Mouse (Mus musculus) testis, adult 2 months (tissue): ENCODE data around the gene Krt73.

Experiments used
- CTCF ChIP-seq: fragments of 200-500 bp; IDR thresholded peaks from 2 replicates; pipeline ENCODE4 v1.5.1; 2012; ENCODE audit warnings: low read depth, mild to moderate bottlenecking, inconsistent platforms, low read length, moderate library complexity; ENCODE audit not compliant: control insufficient read depth, insufficient read depth, insufficient replicate concordance
- POLR2A ChIP-seq: fragments of 200-500 bp; IDR thresholded peaks from 2 replicates; pipeline ENCODE4 v1.6.1; 2012; ENCODE audit warnings: low read depth, mild to moderate bottlenecking, inconsistent platforms, low read length, moderate library complexity; ENCODE audit not compliant: control insufficient read depth

- peak; percentile 16; the same call in 1 of the 2 replicates for TF ChIP-seq CTCF
- no peak for TF ChIP-seq POLR2A
Measured at GRCm38 (mm10) chr15:101772080-101772710, 30.0 kb downstream of the Krt73 start.
